Mouse (Mus musculus): ENCODE data around the gene Sorbs1. TPM values are rescaled to one million over a fixed set of nuclear protein-coding genes. Genes with fewer than 3 reads are reported as not detected.

Sorbs1 gene
- total and polyA plus RNA-seq, 3 experiments: 2.1 to 6.2 (median 3.6) TPM

DNA sequence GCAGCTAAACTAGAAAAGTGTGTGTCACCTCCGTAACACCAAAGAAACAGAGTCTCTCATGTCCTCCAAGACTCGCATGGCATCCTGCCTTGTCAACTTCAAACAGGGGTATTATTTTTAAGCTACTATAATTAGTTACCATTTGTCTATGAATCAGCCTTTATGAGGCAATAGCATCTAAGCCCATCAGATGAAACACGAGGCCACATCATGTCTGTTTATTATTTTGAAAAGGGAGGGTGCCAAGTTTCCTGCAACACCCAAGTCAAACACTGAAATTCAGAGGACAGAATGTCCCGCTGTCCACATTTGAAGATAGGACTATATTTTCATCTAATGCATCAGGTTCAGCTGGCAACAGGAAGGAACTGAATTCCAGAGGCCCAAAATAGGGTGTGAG, 81.6 kb downstream of the Sorbs1 start:
- no peak for DNase-seq (ENCODE audit: extremely low read depth)
- Histone ChIP-seq H3K9ac (ENCODE audit: insufficient read depth, low read depth) (no peak overlapping the region), H3K9me3 (replicated peaks; ENCODE audit: low read length) (no peaks in the 10 kb centered on the region), H3K4me2 (ENCODE audit: insufficient read depth, low read depth, poor library complexity, severe bottlenecking) (no peak overlapping the region), H3K27me3 (replicated peaks) (no peaks in the 10 kb centered on the region), H3K79me2 (replicated peaks; ENCODE audit: control insufficient read depth, extremely low read depth, insufficient read depth, poor library complexity, severe bottlenecking) (no peaks in the 10 kb centered on the region), H3K4me3 (replicated peaks in 1 of 3; ENCODE audit: low read depth in 2 of 3, low read length in 2 of 3, poor library complexity in 1 of 3) (no peak overlapping the region), H3K36me3 (replicated peaks in 1 of 2; ENCODE audit: control insufficient read depth in 1 of 2, insufficient read depth in 1 of 2, low read length in 1 of 2) (no peaks in the 10 kb centered on the region), H3K27ac (ENCODE audit: insufficient read depth, low read depth) (no peak overlapping the region), H3K4me1 (ENCODE audit: control insufficient read depth in 1 of 2, insufficient read depth in 2 of 2) (peaks cover 0 to 9% of the 10 kb centered on the region in 2 experiments; a peak in 2 of 4 replicates)
- TF ChIP-seq USF2 (conservative IDR thresholded peaks at IDR 0.05; ENCODE audit: low read depth, low read length) (no peak), SMC3 (IDR thresholded peaks at IDR 0.05; ENCODE audit: low read depth, low read length) (no peak), PAX5 (IDR thresholded peaks at IDR 0.05; ENCODE audit: low read length) (no peak), CHD2 (IDR thresholded peaks at IDR 0.05; ENCODE audit: low read length) (no peak), BHLHE40 (IDR thresholded peaks at IDR 0.05; ENCODE audit: low read depth, low read length) (no peak), E2F4 (IDR thresholded peaks at IDR 0.05; ENCODE audit: insufficient replicate concordance, low read depth, low read length) (no peak), CHD1 (IDR thresholded peaks at IDR 0.05; ENCODE audit: low read depth, low read length) (no peak), EP300 (IDR thresholded peaks at IDR 0.05; ENCODE audit: low read length) (no peak), NELFE (IDR thresholded peaks at IDR 0.05; ENCODE audit: low read depth, low read length) (no peak), MAFK (IDR thresholded peaks at IDR 0.05; ENCODE audit: insufficient replicate concordance, low read length) (no peak), RCOR1 (conservative IDR thresholded peaks at IDR 0.05; ENCODE audit: low read depth, low read length) (no peak), RAD21 (IDR thresholded peaks at IDR 0.05; ENCODE audit: low read depth, low read length) (no peak), CTCF (conservative IDR thresholded peaks at IDR 0.05 in 1 of 2, IDR thresholded peaks at IDR 0.05 in 1 of 2; ENCODE audit: low read depth in 2 of 2, low read length in 2 of 2) (no peak), MYC (IDR thresholded peaks at IDR 0.05; ENCODE audit: low read depth, low read length) (no peak), POLR2A (IDR thresholded peaks at IDR 0.05; ENCODE audit: low read depth, low read length) (no peak), ZKSCAN1 (IDR thresholded peaks at IDR 0.05; ENCODE audit: borderline replicate concordance, low read depth, low read length) (no peak), JUND (conservative IDR thresholded peaks at IDR 0.05; ENCODE audit: low read depth, low read length) (no peak)
- in situ Hi-C loops (cut with MboI; ENCODE audit: low pct_ligation_motif_present, low pct_unique_long_range_greater_than_20kb, low sequenced_read_pairs): no loop called here
- dilution Hi-C loops (cut with MboI; ENCODE audit: extremely low pct_ligation_motif_present, extremely low pct_unique_long_range_greater_than_20kb, low sequenced_read_pairs): no loop called here

DNA sequence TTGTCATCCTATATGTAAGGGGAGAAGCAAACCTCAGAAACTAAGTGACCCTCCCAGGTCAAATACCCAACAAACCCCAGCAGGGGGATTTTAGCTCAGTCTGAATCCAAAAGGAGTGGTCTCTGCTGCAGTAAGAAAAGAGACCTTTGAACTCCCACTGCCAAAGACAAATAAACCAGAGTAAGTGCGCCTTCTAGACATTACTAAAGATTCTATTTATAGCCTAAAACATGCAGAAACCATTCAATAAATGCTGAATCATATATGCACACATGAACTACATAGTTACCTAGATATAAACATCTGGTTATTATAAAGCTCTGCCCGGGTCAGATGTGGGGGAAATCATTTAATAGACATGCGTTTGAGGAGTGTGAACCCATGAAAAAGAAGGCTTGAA, 84.0 kb downstream of the Sorbs1 start:
- dilution Hi-C loops (cut with MboI; ENCODE audit: extremely low pct_ligation_motif_present, extremely low pct_unique_long_range_greater_than_20kb, low sequenced_read_pairs): no loop called here
- H3K4me1 ChIP-seq (ENCODE audit: control insufficient read depth in 1 of 2, insufficient read depth in 2 of 2): peaks cover 0 to 14% of the 10 kb centered on the region in 2 experiments; a peak in 2 of 4 replicates
- H3K27me3 ChIP-seq (replicated peaks): no peaks in the 10 kb centered on the region
- H3K9ac ChIP-seq (ENCODE audit: insufficient read depth, low read depth): no peak overlapping the region
- no peaks in the 10 kb centered on the region for H3K36me3 ChIP-seq (replicated peaks in 1 of 2; ENCODE audit: control insufficient read depth in 1 of 2, insufficient read depth in 1 of 2, low read length in 1 of 2)
- in situ Hi-C loops (cut with MboI; ENCODE audit: low pct_ligation_motif_present, low pct_unique_long_range_greater_than_20kb, low sequenced_read_pairs): no loop called here
- no peak overlapping the region for H3K27ac ChIP-seq (ENCODE audit: insufficient read depth, low read depth)
- TF ChIP-seq KAT2A (IDR thresholded peaks at IDR 0.05; ENCODE audit: insufficient replicate concordance, low read length): no peak
- no peak for TF ChIP-seq PAX5 (IDR thresholded peaks at IDR 0.05; ENCODE audit: low read length)
- TF ChIP-seq NELFE (IDR thresholded peaks at IDR 0.05; ENCODE audit: low read depth, low read length): no peak
- TF ChIP-seq MAZ (IDR thresholded peaks at IDR 0.05; ENCODE audit: low read depth, low read length): no peak
- TF ChIP-seq TBP (conservative IDR thresholded peaks at IDR 0.05; ENCODE audit: low read depth, low read length): no peak
- TF ChIP-seq MAX (IDR thresholded peaks at IDR 0.05; ENCODE audit: low read length): no peak
- TF ChIP-seq CHD2 (IDR thresholded peaks at IDR 0.05; ENCODE audit: low read length): no peak
- TF ChIP-seq SIN3A (IDR thresholded peaks at IDR 0.05; ENCODE audit: low read length): no peak
- TF ChIP-seq TCF12 (IDR thresholded peaks at IDR 0.05; ENCODE audit: low read depth, low read length): no peak
- TF ChIP-seq RAD21 (IDR thresholded peaks at IDR 0.05; ENCODE audit: low read depth, low read length): no peak
- no peak for TF ChIP-seq GABPA (IDR thresholded peaks at IDR 0.05; ENCODE audit: insufficient replicate concordance, low read depth, low read length)
- TF ChIP-seq SMC3 (IDR thresholded peaks at IDR 0.05; ENCODE audit: low read depth, low read length): no peak
- TF ChIP-seq ZC3H11A (IDR thresholded peaks at IDR 0.05; ENCODE audit: low read depth, low read length): no peak
- no peak for TF ChIP-seq ETS1 (conservative IDR thresholded peaks at IDR 0.05; ENCODE audit: low read depth, low read length)
- no peak for TF ChIP-seq ZMIZ1 (IDR thresholded peaks at IDR 0.05; ENCODE audit: low read depth, low read length)
- TF ChIP-seq UBTF (IDR thresholded peaks at IDR 0.05; ENCODE audit: low read depth, low read length): no peak
- TF ChIP-seq ZKSCAN1 (IDR thresholded peaks at IDR 0.05; ENCODE audit: borderline replicate concordance, low read depth, low read length): no peak
- no peak for TF ChIP-seq ZNF384 (IDR thresholded peaks at IDR 0.05; ENCODE audit: low read depth, low read length)
- H3K4me3 ChIP-seq (replicated peaks in 1 of 3; ENCODE audit: low read depth in 2 of 3, low read length in 2 of 3, poor library complexity in 1 of 3): no peak overlapping the region
- H3K79me2 ChIP-seq (replicated peaks; ENCODE audit: control insufficient read depth, extremely low read depth, insufficient read depth, poor library complexity, severe bottlenecking): no peaks in the 10 kb centered on the region
- no peak for DNase-seq (ENCODE audit: extremely low read depth)
- H3K9me3 ChIP-seq (replicated peaks; ENCODE audit: low read length): no peaks in the 10 kb centered on the region
- no peak overlapping the region for H3K4me2 ChIP-seq (ENCODE audit: insufficient read depth, low read depth, poor library complexity, severe bottlenecking)

Measured in CH12.LX (cell line).